Mouse (Mus musculus) layer of hippocampus, adult 18-20 months (tissue): ENCODE data around the gene Fam207a. TPM values are rescaled to one million over a fixed set of nuclear protein-coding genes. Genes with fewer than 3 reads are reported as not detected.

Experiments
- DNase-seq, 2 experiments: peaks; one replicate each; pipeline ENCODE4 v3.0.0; 2022; ENCODE audit warnings: low spot score in 2 of 2
- total RNA-seq, 2 experiments: library from RNA; stranded (reverse); gene quantifications; 2 replicates each; pipeline ENCODE4 v1.2.3; 2021

The Fam207a gene
- total RNA-seq, 2 experiments from 2014 or later: 37.6 to 40.5 TPM

DNA sequence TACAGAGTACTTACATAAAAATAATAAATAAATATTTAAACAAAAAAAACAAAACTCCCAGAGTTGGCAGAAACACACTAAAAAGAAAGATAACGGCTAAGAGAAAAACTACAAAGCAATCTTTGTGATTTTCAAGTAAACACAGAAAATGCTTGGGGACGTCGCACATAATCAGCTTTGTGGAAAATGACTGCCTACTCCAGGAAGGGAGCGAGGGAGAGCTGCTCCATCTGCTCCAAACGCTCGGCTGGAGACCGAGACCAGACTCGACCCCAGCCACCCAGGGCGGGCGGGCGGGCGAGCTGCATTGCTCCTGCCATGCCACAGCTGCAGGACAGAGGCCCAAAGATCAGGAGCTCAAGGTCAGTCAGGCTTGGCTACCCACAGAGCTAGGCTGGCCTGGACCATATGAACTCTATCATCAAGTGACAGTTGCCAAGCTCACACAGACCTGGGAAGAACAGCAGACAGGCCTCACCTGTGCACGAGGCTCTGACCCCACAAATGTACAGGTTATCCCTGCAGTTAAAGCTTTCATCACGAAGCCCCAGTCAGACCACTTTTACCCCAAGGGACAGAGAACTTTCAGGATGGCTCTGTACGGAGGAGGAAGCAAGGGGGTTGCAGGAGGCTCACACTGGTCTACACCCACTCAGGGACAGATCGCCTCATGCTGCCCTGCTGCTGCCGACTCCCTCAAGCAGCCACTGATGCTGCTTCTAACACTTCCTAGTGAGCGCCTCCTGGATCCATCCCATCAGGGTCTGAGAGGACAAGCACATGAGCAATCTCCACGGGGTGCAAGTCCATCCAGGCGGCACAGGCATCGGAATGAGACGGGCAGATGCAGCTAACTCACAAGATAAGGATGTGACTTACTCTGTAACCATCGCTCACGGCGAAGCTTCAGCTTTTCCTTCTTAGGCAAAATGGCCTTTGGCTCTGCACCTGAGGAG, 12.3 kb downstream of the Fam207a start:
- DNase-seq: no peak

- DNase-seq: no peak
These were observed 14.9 kb downstream of the Fam207a start for GRCm38 (mm10) chr10:77500636-77501035.

DNA sequence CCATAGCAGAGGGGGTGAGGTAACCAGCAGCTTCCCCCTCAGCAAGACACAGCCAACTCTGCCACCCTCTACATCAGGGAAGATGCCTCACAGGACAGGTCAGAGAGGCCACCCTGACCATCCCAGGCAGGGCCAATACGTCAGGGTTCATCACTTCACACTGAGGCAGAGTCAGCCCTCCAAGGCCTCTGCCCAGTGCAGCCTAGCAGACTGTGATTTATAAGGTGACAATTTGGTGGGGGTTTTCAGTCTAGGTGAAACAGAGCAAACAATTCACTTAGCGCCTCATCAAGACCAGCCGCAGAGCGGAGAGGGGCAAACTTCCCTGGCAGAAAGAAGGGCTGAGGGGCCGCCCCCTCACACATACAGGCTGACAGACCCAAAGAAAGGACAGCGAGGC, 17.3 kb downstream of the Fam207a start:
- DNase-seq: no peak

DNA sequence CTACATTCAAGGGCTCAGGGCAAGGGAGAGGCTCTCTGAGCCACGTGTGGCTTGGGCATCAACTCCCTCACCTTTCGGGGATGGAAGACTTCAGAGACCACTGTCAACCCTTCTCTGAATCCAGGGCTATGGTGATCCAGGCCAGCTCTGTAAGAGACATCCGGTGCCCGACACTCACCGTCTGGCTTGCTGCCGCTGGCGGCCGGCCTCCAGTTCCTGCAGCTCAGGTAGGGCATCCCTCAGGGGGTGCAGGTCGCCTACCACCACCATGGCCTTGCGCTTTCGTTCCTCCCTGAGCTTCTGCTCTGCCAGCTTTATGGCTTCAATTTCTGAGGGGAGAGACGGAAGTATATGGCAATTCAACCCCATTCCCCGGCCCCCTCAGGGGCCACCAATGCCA, 18.4 kb downstream of the Fam207a start:
- DNase-seq: no peak

DNA sequence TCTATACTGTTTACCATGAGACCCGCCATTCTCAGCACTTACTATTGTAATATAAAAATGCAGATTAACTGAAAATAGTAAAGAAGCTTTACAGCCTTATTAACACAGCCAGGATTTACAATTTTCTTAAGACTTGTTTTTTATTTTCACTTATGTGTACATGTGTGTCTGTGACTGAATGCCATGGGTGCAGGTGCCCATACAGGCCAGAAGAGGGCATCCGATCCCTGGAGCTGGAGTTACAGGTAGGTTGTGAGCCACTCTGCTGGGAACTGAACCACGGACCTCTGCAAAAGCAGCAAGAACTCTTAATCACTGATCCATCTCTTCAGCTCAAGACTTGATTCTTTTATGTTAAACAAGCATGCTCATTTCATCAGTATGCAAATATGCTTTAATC, 22.7 kb downstream of the Fam207a start:
- no peak for DNase-seq

GRCm38 (mm10) chr10:77491585-77491984, 24.0 kb downstream of the Fam207a start:
- peak in 1 of 2 experiments; percentile 70 for DNase-seq

DNA sequence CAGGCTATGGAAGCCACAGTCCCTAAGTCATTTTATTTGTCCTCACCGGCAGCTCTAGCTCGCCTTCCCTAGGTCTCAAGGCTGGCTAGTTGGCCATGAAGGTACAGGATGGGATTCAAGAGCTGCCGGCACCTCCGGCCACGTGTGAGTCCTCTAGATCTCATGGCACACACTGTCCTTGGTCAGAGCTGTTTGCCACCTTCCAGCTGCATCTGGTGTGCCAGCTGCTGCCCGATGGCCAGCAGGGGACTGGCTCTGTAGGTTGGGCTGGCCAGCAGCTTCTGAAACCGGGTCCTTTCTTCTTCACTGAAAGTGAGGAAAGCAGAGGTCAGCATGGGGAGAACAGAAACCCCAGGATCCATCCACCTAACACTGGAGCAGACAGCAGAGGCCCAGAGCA, 27.4 kb downstream of the Fam207a start:
- DNase-seq: no peak

DNA sequence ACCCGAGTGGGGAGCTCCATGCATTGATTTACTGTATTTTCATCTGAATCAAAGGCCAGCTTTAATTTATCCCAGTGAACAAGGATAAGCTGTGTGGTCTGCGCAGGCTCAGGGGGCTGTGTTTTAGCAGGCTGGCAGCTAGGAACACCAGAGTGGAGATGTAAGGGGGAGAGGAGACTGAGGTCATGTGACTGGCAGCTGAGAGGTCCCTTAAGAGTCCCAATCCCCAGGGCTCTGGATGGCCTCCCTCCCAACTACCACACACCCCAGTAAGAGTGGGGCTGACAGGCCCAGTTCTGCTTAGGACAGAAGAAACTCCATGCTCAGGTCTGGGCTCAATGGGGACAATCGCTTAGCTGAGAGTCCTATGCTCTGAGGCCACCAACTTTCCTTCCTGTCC, 29.8 kb downstream of the Fam207a start:
- no peak for DNase-seq

GRCm38 (mm10) chr10:77484205-77484935, 31.2 kb downstream of the Fam207a start:
- DNase-seq: no peak

- DNase-seq: no peak
These were observed 33.8 kb downstream of the Fam207a start for GRCm38 (mm10) chr10:77481814-77482213.

- DNase-seq: no peak
These were observed 35.6 kb downstream of the Fam207a start for GRCm38 (mm10) chr10:77479972-77480371.

DNA sequence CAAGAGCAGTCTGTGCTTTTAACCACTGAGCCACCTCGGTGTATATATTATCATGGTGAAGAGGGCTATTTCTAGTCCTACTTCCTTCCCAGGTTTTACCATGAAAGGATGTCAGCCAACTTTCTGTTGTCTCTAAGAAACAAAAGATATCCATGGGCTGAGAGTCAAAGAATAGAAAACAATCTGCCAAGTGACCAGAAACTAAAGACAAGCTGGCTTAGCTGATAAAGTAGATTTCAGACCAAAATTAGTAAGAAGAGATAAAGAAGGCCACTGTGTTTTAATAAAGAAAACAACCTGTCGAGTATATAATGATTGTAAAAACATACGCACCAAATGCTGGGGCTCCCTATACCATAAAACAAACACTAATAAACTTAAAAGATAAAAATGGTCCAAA, 38.7 kb downstream of the Fam207a start:
- no peak for DNase-seq

DNA sequence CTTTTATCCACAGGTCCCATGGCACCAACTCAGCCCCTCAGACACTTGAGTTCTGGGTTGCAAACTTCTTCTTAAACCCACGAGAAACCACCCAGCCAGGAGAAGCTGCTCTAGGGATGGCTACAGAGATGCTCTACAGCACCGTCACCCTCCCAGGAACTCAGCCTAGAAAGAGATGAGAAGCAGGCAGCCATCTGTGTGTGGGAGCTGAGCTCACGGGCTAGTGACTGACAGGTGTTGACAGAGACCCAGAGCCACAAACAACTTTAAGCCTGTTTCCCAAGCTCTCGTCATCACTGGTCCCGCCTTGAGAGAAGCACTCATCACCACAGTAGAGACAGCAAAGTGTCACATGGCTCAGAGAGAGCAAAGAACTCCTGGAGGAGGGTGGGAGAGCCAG, 43.4 kb downstream of the Fam207a start:
- peak; percentile 13 to 38 for DNase-seq

GRCm38 (mm10) chr10:77471512-77471911, 44.1 kb downstream of the Fam207a start:
- no peak for DNase-seq

GRCm38 (mm10) chr10:77470763-77471162, 44.8 kb downstream of the Fam207a start:
- DNase-seq: no peak

DNA sequence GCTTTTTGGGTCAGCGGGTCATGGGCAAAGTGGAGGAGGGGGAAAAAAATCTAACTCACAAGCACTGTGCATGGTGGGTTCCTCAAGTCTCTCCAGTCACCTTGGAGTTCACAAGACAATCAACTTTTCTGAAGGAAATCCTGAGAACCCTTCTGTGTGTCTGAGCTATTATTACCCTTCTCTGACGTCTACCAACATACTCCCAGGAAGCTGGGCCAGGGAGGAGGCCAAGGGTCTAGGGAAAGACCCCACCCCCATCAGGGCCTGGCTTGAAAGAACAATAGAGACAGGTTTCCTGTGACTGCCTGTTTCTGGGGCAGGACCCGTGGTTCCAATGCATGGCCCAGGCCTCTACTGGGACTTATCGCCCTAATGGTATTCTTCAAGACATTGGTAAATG, 46.9 kb downstream of the Fam207a start:
- DNase-seq: no peak

- no peak for DNase-seq
These were observed 48.2 kb downstream of the Fam207a start for GRCm38 (mm10) chr10:77467407-77467806.

DNA sequence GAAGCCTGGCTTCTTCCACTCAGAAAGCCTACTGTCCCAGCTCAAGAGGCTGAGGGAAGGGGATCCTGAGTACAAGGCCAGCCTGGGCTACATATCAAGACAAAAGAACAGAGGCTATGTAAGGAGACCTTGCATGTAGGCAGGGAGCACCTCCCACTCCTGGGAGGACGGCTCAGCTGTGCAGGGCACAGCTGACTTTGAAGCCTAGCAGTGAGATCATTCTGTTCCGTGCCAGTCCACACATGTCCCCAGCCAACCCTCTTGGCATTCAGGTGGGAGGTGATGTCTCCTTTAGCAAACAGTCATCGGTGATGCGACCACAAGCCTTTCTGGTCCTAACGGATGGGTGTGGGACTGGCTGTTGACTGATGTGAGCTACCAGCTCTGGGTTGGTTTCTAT, 49.7 kb downstream of the Fam207a start:
- no peak for DNase-seq

- DNase-seq: no peak
These were observed 51.2 kb downstream of the Fam207a start for GRCm38 (mm10) chr10:77464181-77464936.

DNA sequence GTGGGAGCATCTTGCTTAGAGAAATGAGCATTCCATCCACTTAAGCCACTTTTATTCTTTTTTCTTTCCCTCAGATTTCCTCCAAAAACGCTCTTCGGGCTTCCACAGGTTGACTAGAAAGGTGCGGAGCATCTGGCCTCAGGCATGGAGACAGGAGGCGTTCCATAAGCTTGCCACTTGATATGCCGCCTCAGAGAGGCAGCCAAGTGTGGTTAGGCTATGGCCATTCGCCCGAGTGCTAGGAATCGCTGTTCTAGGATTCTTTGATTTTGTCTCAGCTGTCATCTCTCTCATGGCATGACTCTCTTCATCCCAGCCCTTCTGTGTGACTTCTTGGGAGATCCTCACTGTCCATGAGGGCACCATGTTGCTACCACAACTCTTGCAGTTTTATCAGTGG, 54.4 kb downstream of the Fam207a start:
- no peak for DNase-seq

- DNase-seq: no peak
These were observed 57.9 kb downstream of the Fam207a start for GRCm38 (mm10) chr10:77457701-77458100.

GRCm38 (mm10) chr10:77456507-77456906, 59.1 kb downstream of the Fam207a start:
- DNase-seq: no peak
